Mouse (Mus musculus) forebrain, embryonic 16.5 days (tissue): Measurements from ENCODE around the gene Tmc1. TPM values are rescaled to one million over a fixed set of nuclear protein-coding genes. Genes with fewer than 3 reads are reported as not detected.

Experiments used
- ATAC-seq: fragments of 200-750 bp; cut with Nextera tagmentation; 2 replicates; pipeline ENCODE4 v1.8.0; 2017; ENCODE audit warnings: mild to moderate bottlenecking, moderate library complexity
- H3K27ac ChIP-seq: fragments of 300-500 bp; sonication (generic); 2 replicates; pipeline ENCODE4 v1.5.1; 2014; ENCODE audit warnings: low read length, control low read depth
- H3K27me3 ChIP-seq: fragments of 300-500 bp; sonication (generic); replicated peaks from 2 replicates; pipeline ENCODE4 v1.6.1; 2014; ENCODE audit warnings: low read length; ENCODE audit not compliant: control insufficient read depth, insufficient read depth
- H3K36me3 ChIP-seq: fragments of 300-500 bp; sonication (generic); 2 replicates; pipeline ENCODE4 v1.6.1; 2014; ENCODE audit not compliant: control insufficient read depth, insufficient read depth
- H3K4me1 ChIP-seq: fragments of 300-500 bp; sonication (generic); replicated peaks from 2 replicates; pipeline ENCODE4 v1.6.1; 2014; ENCODE audit warnings: low read length; ENCODE audit not compliant: control insufficient read depth, insufficient read depth
- H3K4me2 ChIP-seq: fragments of 300-500 bp; sonication (generic); 2 replicates; pipeline ENCODE4 v1.6.1; 2014; ENCODE audit warnings: mild to moderate bottlenecking, low read length, control low read depth
- H3K4me3 ChIP-seq: fragments of 300-500 bp; sonication (generic); replicated peaks from 2 replicates; pipeline ENCODE4 v1.5.1; 2014; ENCODE audit warnings: mild to moderate bottlenecking, low read length, control low read depth
- H3K9ac ChIP-seq: fragments of 300-500 bp; sonication (generic); replicated peaks from 2 replicates; pipeline ENCODE4 v1.6.1; 2014; ENCODE audit warnings: low read depth, low read length, control low read depth
- H3K9me3 ChIP-seq: fragments of 300-500 bp; sonication (generic); 2 replicates; pipeline ENCODE4 v1.6.1; 2016; ENCODE audit warnings: low read length; ENCODE audit not compliant: control insufficient read depth
- WGBS: fragments of 180-500 bp; shearing (Covaris S2); extraction: QIAGEN DNeasy Blood & Tissue Kit; methylation state at CpG from one replicate; pipeline ENCODE4 v1.1.7; 2014; 5-methylcytosine and 5-hydroxymethylcytosine counted together
- polyA plus RNA-seq: library from polyadenylated mRNA; unstranded; fragments of >200 nt; fragmentation: Nextera tagmentation; extraction: Ambion mirVana; gene quantifications from 2 replicates; pipeline ENCODE4 v1.2.1, GENCODE M21; 2015

The Tmc1 gene
- polyA plus RNA-seq, 1 experiment from 2014 or later, result not detected

DNA sequence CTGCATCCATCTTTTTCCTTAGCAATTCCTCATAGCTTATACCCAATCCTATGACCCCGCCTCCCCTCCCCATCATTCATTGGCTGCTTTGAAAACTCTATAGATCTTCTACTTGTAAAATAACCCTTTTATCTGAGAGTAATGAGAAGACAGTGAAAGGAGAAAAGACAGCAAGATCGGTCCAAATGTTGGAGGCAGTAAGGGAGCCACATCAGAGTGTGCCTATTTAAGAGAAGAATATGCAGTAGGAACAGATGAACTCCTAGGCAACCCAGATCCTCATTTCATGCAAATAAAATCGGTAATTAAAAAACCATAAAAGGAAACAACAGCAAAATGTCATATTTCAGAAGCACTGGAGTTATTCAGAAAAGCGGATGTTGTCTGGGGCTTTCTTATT, 35.8 kb downstream of the Tmc1 start:
- Histone ChIP-seq H3K9ac (no peak overlapping the region), H3K27me3 (no peaks in the 10 kb centered on the region), H3K4me3 (no peak overlapping the region), H3K27ac (peak overlapping the region; percentile 44; the same call in 1 of the 2 replicates), H3K4me1 (peaks cover 1% of the 10 kb centered on the region; the same call in 1 of the 2 replicates), H3K36me3 (no peaks in the 10 kb centered on the region), H3K9me3 (no peaks in the 10 kb centered on the region), H3K4me2 (no peak overlapping the region)
- ATAC-seq, result peak; percentile 54; the same call in 1 of the 2 replicates
- WGBS, result 77% methylated on average over 4 of the region's 4 CpGs

DNA sequence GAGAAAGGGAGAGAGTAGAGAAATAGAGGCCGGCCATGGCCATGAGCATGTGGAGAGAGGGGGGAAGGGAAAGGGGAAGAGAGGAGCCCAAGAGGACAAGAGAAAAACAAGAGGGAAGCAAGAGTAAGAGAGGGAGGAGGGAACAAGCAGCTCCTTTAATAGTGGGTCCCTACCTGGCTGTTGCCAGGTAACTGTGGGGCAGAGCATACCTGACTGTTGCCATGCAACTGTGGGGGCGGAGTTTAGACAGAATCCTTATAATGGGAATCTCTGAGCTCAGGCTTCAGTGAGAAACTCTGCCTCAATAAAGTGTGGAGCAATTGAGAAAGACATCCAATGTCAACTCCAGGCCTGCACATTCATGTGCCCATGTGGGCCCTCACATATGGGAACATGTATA, 38.9 kb downstream of the Tmc1 start:
- no peak for ATAC-seq
- no peak overlapping the region for H3K9ac ChIP-seq
- no peaks in the 10 kb centered on the region for H3K36me3 ChIP-seq
- no peak overlapping the region for H3K4me2 ChIP-seq
- 87% methylated on average over 2 of the region's 2 CpGs for WGBS
- no peaks in the 10 kb centered on the region for H3K4me1 ChIP-seq
- no peaks in the 10 kb centered on the region for H3K27me3 ChIP-seq
- H3K27ac ChIP-seq, result no peak overlapping the region
- H3K9me3 ChIP-seq, result no peaks in the 10 kb centered on the region
- H3K4me3 ChIP-seq, result no peak overlapping the region

DNA sequence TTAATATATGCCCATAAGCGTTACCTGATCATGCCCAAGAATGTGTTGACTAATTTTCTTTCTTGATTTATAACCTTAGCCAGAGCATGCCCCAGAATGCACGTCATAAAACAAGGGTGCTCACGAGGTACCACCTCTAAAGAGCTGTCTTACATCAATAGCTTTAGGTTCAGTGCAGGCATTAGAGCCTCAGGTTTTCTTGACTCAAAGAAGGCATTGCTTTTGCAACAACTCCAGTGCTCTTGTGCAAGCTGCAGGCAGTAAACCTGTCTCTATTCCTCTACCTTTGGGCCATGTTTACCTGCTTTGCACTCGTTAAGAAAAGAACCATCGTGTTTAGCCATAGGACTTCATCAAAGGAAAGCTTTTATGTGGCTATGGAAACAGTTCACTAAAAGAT, 43.6 kb downstream of the Tmc1 start:
- H3K27me3 ChIP-seq, result no peaks in the 10 kb centered on the region
- no peaks in the 10 kb centered on the region for H3K4me1 ChIP-seq
- H3K27ac ChIP-seq, result no peak overlapping the region
- 82% methylated on average over 5 of the region's 5 CpGs for WGBS
- H3K9me3 ChIP-seq, result no peaks in the 10 kb centered on the region
- no peak for ATAC-seq
- H3K9ac ChIP-seq, result no peak overlapping the region
- H3K4me3 ChIP-seq, result no peak overlapping the region
- no peak overlapping the region for H3K4me2 ChIP-seq
- H3K36me3 ChIP-seq, result no peaks in the 10 kb centered on the region

DNA sequence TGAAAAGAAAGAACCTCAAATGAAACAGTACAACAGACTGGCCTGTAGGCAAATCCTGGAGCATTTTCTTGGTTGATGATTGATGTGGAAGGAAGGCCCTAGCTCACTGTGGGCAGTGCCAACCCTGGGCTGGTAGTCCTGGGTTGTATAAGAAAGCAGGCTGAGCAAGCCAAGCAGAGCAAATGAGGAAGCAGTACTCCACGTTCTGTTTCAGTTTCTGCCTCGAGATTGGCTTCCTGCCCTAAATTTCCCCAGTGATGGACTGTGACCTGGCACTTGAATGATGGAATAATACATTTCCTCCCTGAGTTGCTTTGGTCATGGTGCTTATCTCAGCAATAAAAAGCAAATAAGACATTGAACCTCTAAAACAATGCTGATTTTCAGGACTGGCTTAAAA, 72.8 kb downstream of the Tmc1 start:
- Histone ChIP-seq H3K27ac (no peak overlapping the region), H3K27me3 (no peaks in the 10 kb centered on the region), H3K4me1 (no peaks in the 10 kb centered on the region; the same call in 1 of the 2 replicates), H3K9ac (no peak overlapping the region), H3K4me2 (no peak overlapping the region), H3K9me3 (no peaks in the 10 kb centered on the region), H3K4me3 (no peak overlapping the region), H3K36me3 (no peaks in the 10 kb centered on the region)
- WGBS, result 68% methylated on average over 2 of the region's 2 CpGs
- no peak for ATAC-seq

DNA sequence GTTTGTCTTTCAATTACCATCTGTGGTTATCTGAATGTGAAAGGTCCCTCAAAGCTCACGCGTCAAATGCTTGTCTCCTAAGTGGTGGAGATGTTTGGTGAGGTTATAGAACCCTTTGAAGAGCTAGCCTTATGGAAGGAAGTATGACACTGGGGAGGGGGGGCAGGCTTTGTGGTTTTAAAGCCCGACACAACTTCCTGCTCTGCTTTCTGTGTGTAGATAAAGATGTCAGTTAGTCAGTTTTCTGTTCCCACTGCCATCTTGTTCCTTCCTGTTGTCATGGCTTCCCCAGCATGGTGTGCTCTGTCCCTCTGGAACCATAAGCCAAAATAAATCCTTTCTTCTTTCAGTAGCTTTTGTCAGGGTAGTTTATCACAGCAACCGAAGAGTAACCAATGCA, 78.1 kb downstream of the Tmc1 start:
- Histone ChIP-seq H3K4me2 (no peak overlapping the region), H3K9ac (no peak overlapping the region), H3K4me1 (no peaks in the 10 kb centered on the region), H3K27me3 (no peaks in the 10 kb centered on the region), H3K27ac (no peak overlapping the region), H3K4me3 (no peak overlapping the region), H3K9me3 (no peaks in the 10 kb centered on the region), H3K36me3 (no peaks in the 10 kb centered on the region)
- 91% methylated on average over 4 of the region's 4 CpGs for WGBS
- ATAC-seq, result no peak

DNA sequence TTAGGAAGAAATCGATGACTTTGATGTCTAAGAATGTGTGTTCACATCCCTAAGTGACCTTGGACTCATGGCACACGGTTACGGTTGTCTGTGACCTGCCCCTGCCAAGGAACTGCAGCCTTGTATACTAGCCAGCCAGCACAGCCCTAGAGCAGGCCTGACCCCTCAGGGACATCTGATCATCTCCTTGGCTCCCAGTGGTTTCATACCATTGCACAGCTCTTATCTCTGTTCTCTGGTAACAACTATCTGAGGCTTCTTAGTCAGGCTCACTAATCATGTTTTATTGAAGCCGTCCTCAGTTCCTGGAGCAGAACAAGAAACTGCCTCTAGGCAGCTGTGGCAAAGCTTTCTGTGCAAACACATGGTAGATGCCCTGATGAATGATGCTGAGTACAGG, 92.2 kb downstream of the Tmc1 start:
- no peaks in the 10 kb centered on the region for H3K27me3 ChIP-seq
- H3K9me3 ChIP-seq, result no peaks in the 10 kb centered on the region
- H3K27ac ChIP-seq, result no peak overlapping the region
- no peaks in the 10 kb centered on the region for H3K4me1 ChIP-seq
- H3K36me3 ChIP-seq, result no peaks in the 10 kb centered on the region
- H3K4me3 ChIP-seq, result no peak overlapping the region
- no peak overlapping the region for H3K4me2 ChIP-seq
- ATAC-seq, result no peak
- 93% methylated on average over 4 of the region's 4 CpGs for WGBS
- H3K9ac ChIP-seq, result no peak overlapping the region

DNA sequence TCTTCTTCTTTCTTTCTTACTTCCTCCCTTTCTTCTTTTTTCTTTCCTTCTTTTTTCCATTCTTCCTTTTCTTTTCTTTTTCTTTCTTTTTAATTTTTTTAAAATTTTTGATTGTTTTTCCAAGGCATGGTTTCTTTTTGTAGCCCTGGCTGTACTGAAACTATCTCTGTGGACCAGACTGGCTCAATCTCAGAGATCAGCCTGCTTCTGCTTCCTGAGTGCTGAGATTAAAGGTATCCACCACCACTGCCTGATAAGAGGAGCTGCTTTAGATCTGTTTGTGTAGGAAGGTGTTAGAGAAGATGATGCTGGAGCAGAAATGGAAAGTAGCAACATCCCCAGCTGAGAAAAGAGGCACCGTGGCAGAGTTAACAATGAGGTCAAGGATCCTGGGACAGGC, 93.7 kb downstream of the Tmc1 start:
- no peak for ATAC-seq
- H3K9ac ChIP-seq, result no peak overlapping the region
- H3K4me3 ChIP-seq, result no peak overlapping the region
- H3K27me3 ChIP-seq, result no peaks in the 10 kb centered on the region
- H3K4me2 ChIP-seq, result no peak overlapping the region
- no peak overlapping the region for H3K27ac ChIP-seq
- WGBS, result 93% methylated on average over 1 of the region's 1 CpGs
- no peaks in the 10 kb centered on the region for H3K9me3 ChIP-seq
- no peaks in the 10 kb centered on the region for H3K36me3 ChIP-seq
- no peaks in the 10 kb centered on the region for H3K4me1 ChIP-seq

DNA sequence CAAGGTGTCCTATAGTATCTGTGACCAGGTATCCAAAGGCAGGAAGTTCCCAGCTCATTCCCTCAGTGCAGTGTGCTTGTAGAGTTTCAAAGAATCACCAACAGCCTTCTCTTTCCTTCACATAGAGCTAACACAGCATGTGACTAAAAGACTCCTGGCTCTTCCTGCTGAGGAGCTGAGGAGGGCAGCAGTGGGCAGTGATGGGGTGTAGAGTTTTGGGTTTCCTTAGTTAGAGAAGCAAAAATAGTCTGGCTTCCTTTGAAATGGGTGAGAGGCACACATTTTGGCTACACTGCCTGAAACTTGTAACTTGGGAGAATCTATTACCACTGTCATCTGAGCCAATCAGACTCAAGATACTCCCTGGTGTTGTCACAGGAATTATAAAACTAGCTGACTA, 96.2 kb downstream of the Tmc1 start:
- Histone ChIP-seq H3K4me3 (no peak overlapping the region), H3K27me3 (no peaks in the 10 kb centered on the region), H3K27ac (no peak overlapping the region), H3K9me3 (no peaks in the 10 kb centered on the region), H3K9ac (no peak overlapping the region), H3K4me2 (no peak overlapping the region), H3K4me1 (no peaks in the 10 kb centered on the region), H3K36me3 (no peaks in the 10 kb centered on the region)
- no peak for ATAC-seq

DNA sequence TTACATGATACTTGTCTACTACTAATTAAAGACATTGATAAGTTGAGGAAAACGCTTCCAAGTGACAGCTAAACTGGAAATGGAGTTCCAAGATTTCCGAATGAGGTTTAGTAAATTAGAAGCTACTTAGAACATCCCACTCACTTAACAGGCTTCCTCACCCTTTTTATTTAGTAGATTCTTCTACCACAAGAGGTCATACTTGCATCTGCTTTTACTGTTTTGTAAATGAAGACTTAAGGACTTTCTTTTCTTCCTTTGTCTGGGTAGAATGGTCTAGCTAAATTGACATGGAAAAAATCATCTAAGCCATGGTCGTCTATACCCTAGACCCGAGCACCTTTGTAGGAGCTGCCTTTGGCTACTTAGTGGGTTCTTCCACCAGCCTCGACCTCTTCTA, 105.1 kb downstream of the Tmc1 start:
- H3K4me1 ChIP-seq, result no peaks in the 10 kb centered on the region
- H3K9ac ChIP-seq, result no peak overlapping the region
- no peak overlapping the region for H3K27ac ChIP-seq
- no peaks in the 10 kb centered on the region for H3K9me3 ChIP-seq
- ATAC-seq, result no peak
- no peak overlapping the region for H3K4me3 ChIP-seq
- no peak overlapping the region for H3K4me2 ChIP-seq
- H3K27me3 ChIP-seq, result no peaks in the 10 kb centered on the region
- WGBS, result 64% methylated on average over 5 of the region's 5 CpGs
- no peaks in the 10 kb centered on the region for H3K36me3 ChIP-seq

DNA sequence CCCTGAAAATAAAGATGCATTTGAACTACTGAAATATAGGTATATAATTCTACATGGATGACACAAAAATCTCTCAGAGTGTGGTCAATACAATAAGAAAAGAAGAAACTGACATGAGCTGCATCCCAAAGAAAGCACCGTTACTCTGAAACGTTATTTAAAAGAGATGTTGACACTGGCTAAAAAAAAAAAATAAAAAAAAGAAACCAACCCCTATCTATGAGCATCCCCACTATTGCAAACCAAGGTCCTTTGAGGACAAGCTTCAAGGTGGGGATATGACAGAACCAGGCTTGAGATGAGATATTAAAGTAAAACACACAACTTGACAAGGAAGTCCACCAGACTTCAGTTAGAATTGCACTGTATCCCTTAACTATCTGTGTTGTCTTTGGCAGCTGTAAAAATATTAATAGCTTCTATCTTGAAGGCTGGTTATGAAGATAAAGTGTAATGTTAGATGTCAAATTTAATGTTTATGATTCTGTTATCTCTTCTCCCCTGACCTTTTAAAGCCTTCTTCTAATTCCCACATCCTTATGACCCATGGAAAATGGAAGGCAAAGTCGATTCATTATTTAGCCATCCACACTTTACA, 106.4 kb downstream of the Tmc1 start:
- no peak overlapping the region for H3K4me2 ChIP-seq
- 90% methylated on average over 3 of the region's 3 CpGs for WGBS
- H3K27ac ChIP-seq, result no peak overlapping the region
- no peak for ATAC-seq
- no peaks in the 10 kb centered on the region for H3K36me3 ChIP-seq
- H3K4me1 ChIP-seq, result no peaks in the 10 kb centered on the region
- no peaks in the 10 kb centered on the region for H3K9me3 ChIP-seq
- no peak overlapping the region for H3K9ac ChIP-seq
- no peaks in the 10 kb centered on the region for H3K27me3 ChIP-seq
- H3K4me3 ChIP-seq, result no peak overlapping the region
